Mouse (Mus musculus) liver, embryonic 15.5 days (tissue): ENCODE measurements at regions not wholly inside any gene's neighbourhood (a gene's known extent, or its start where the extent isn't known, plus 50 kb on each side); places are given as distances from the start of the nearest gene placed in this dataset.

Experiments
- ATAC-seq: fragments of 200-750 bp; cut with Nextera tagmentation; 2 replicates; pipeline ENCODE4 v1.8.0; 2017; ENCODE audit warnings: moderate number of reproducible peaks, mild to moderate bottlenecking, moderate library complexity; ENCODE audit not compliant: insufficient read depth
- H3K27ac ChIP-seq: fragments of 300-500 bp; sonication (generic); replicated peaks from 2 replicates; pipeline ENCODE4 v1.5.1; 2015; ENCODE audit warnings: mild to moderate bottlenecking, inconsistent platforms
- H3K27me3 ChIP-seq: fragments of 300-500 bp; sonication (generic); 2 replicates; pipeline ENCODE4 v1.6.1; 2015; ENCODE audit warnings: mild to moderate bottlenecking, inconsistent platforms
- H3K36me3 ChIP-seq: fragments of 300-500 bp; sonication (generic); replicated peaks from 2 replicates; pipeline ENCODE4 v1.6.1; 2015; ENCODE audit warnings: moderate library complexity, mild to moderate bottlenecking, inconsistent platforms
- H3K4me1 ChIP-seq: fragments of 300-500 bp; sonication (generic); replicated peaks from 2 replicates; pipeline ENCODE4 v1.6.1; 2015; ENCODE audit warnings: inconsistent platforms
- H3K4me2 ChIP-seq: fragments of 300-500 bp; sonication (generic); 2 replicates; pipeline ENCODE4 v1.6.1; 2015; ENCODE audit warnings: moderate library complexity, mild to moderate bottlenecking, inconsistent platforms
- H3K4me3 ChIP-seq: fragments of 300-500 bp; sonication (generic); replicated peaks from 2 replicates; pipeline ENCODE4 v1.5.1; 2015; ENCODE audit warnings: mild to moderate bottlenecking, inconsistent platforms
- H3K9ac ChIP-seq: fragments of 300-500 bp; sonication (generic); 2 replicates; pipeline ENCODE4 v1.6.1; 2015; ENCODE audit warnings: moderate library complexity, mild to moderate bottlenecking, inconsistent platforms
- H3K9me3 ChIP-seq: fragments of 300-500 bp; sonication (generic); replicated peaks from 2 replicates; pipeline ENCODE4 v1.6.1; 2016; ENCODE audit warnings: inconsistent platforms
- WGBS: fragments of 180-500 bp; shearing (Covaris S2); methylation state at CpG from one replicate; pipeline ENCODE4 v1.1.7; 2015; ENCODE audit warnings: mixed read lengths; ENCODE audit not compliant: insufficient replicate concordance; 5-methylcytosine and 5-hydroxymethylcytosine counted together

- Histone ChIP-seq H3K4me2 (no peak overlapping the region), H3K9me3 (no peaks in the 10 kb centered on the region), H3K36me3 (no peaks in the 10 kb centered on the region), H3K9ac (no peak overlapping the region), H3K4me1 (no peaks in the 10 kb centered on the region), H3K27me3 (no peaks in the 10 kb centered on the region), H3K27ac (no peak overlapping the region), H3K4me3 (no peak overlapping the region)
- 56% methylated on average over 8 of the region's 8 CpGs for WGBS
- no peak for ATAC-seq
Measured at GRCm38 (mm10) chr5:119023947-119024346, 463.5 kb downstream of the Med13l start.

DNA sequence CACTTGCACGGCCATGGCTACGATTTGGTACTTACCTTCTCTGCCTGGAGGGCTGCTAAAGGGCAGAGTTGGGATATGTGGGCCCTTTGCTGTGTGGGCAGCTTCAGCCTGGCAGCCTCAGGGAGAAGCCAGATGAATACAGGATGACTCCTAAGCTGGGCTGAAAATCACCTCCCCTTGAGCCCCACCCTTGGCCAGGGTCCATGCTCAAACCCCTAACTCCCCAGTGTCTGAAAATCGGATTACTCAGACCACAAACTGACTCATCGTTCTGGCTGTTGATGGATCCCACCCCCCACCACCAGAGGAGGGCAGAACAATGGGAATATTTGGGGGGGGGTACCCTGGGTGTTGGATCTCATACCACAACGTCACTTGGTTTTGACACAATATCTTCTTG lies 471.6 kb downstream of the Med13l start:
- H3K4me1 ChIP-seq, result no peaks in the 10 kb centered on the region
- H3K9me3 ChIP-seq, result no peaks in the 10 kb centered on the region
- H3K4me3 ChIP-seq, result no peak overlapping the region
- ATAC-seq, result no peak
- H3K27ac ChIP-seq, result no peak overlapping the region
- no peaks in the 10 kb centered on the region for H3K27me3 ChIP-seq
- H3K4me2 ChIP-seq, result no peak overlapping the region
- H3K9ac ChIP-seq, result no peak overlapping the region
- 57% methylated on average over 5 of the region's 5 CpGs for WGBS
- H3K36me3 ChIP-seq, result no peaks in the 10 kb centered on the region

GRCm38 (mm10) chr5:119044548-119044947 lies 484.1 kb downstream of the Med13l start:
- Histone ChIP-seq H3K36me3 (no peaks in the 10 kb centered on the region), H3K9me3 (no peaks in the 10 kb centered on the region), H3K9ac (no peak overlapping the region), H3K4me1 (no peaks in the 10 kb centered on the region), H3K27me3 (no peaks in the 10 kb centered on the region), H3K4me2 (no peak overlapping the region), H3K4me3 (no peak overlapping the region), H3K27ac (no peak overlapping the region)
- 71% methylated on average over 10 of the region's 10 CpGs for WGBS
- no peak for ATAC-seq

DNA sequence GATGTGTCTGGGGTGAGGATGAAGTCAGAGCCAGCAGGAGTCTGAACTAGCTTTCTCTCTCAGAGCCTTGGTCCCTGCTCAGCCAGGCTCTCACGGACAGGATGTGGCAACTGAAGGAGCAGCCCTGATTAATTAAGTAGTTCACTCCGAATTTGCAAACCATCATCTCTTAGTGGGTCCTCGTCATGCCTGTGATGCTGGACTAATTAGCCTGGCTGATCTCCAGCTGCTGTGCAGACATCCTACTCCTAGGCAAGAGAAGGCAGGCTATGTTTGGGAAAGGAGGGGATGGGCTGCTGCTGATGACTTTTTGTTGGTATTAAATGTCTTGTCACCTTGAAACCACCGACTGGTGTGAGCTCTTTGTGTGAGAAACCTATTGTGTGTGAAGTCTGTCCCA lies 487.1 kb downstream of the Med13l start:
- H3K9me3 ChIP-seq, result no peaks in the 10 kb centered on the region
- no peak overlapping the region for H3K4me3 ChIP-seq
- no peak overlapping the region for H3K9ac ChIP-seq
- H3K27ac ChIP-seq, result no peak overlapping the region
- no peaks in the 10 kb centered on the region for H3K4me1 ChIP-seq
- 41% methylated on average over 4 of the region's 4 CpGs for whole genome bisulfite sequencing
- H3K27me3 ChIP-seq, result no peaks in the 10 kb centered on the region
- no peak for ATAC-seq
- no peaks in the 10 kb centered on the region for H3K36me3 ChIP-seq
- no peak overlapping the region for H3K4me2 ChIP-seq

GRCm38 (mm10) chr5:119052354-119052996 lies 492.0 kb downstream of the Med13l start:
- no peaks in the 10 kb centered on the region for H3K27me3 ChIP-seq
- no peaks in the 10 kb centered on the region for H3K4me1 ChIP-seq
- no peak overlapping the region for H3K4me2 ChIP-seq
- no peaks in the 10 kb centered on the region for H3K9me3 ChIP-seq
- no peak overlapping the region for H3K9ac ChIP-seq
- no peak for ATAC-seq
- H3K36me3 ChIP-seq, result no peaks in the 10 kb centered on the region
- 15% methylated on average over 11 of the region's 11 CpGs for WGBS
- H3K4me3 ChIP-seq, result no peak overlapping the region
- H3K27ac ChIP-seq, result no peak overlapping the region

DNA sequence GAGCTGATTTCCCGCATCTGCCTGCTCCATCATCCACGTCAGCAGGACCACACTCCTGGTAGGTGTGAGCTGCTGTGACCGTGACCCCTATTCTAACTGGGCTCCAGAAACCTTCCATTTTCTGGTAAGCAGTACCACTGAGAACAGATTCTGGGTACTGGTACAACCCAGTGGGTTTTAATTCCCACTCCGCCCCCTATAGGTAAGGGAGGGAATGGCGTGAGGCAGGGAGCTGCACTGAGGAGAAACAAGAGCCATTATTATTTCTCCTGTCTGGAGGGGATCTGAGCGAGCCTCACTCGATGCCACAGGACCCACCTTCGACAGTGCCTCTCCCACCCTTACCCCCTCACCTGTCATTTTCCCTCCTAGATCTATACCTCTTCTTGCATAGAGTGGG lies 493.3 kb downstream of the Med13l start:
- H3K9ac ChIP-seq, result no peak overlapping the region
- no peaks in the 10 kb centered on the region for H3K27me3 ChIP-seq
- H3K4me3 ChIP-seq, result no peak overlapping the region
- H3K4me1 ChIP-seq, result no peaks in the 10 kb centered on the region
- H3K4me2 ChIP-seq, result no peak overlapping the region
- no peaks in the 10 kb centered on the region for H3K9me3 ChIP-seq
- ATAC-seq, result no peak
- H3K36me3 ChIP-seq, result no peaks in the 10 kb centered on the region
- WGBS, result 72% methylated on average over 8 of the region's 8 CpGs
- no peak overlapping the region for H3K27ac ChIP-seq

- 47% methylated on average over 6 of the region's 6 CpGs for WGBS
- Histone ChIP-seq H3K36me3 (no peaks in the 10 kb centered on the region), H3K9ac (no peak overlapping the region), H3K27me3 (no peaks in the 10 kb centered on the region), H3K27ac (no peak overlapping the region), H3K4me1 (no peaks in the 10 kb centered on the region), H3K9me3 (no peaks in the 10 kb centered on the region), H3K4me3 (no peak overlapping the region), H3K4me2 (no peak overlapping the region)
- no peak for ATAC-seq
Measured at GRCm38 (mm10) chr5:119054393-119054792, 493.9 kb downstream of the Med13l start.

DNA sequence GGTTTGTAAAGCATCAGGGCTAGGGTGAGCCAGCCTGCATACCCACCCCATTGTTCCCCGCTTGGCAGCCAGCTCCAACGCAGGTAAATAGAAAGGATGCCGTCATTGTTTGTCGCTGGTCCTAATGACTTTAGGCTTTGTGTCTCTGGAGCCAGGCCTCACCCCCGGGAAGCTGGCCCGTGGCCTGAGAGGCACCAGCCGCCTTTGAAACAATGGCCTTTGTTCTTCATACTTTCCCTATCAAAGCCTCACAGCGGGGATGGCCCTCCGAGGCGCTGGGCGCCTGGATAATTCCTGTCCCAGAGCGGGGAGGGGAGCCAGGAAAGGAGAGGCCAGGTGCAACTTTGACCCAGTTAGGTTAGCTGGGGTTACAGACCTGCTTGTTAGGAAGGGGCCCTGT lies 495.0 kb downstream of the Med13l start:
- Histone ChIP-seq H3K27me3 (no peaks in the 10 kb centered on the region), H3K4me2 (no peak overlapping the region), H3K9me3 (no peaks in the 10 kb centered on the region), H3K27ac (no peak overlapping the region), H3K4me1 (no peaks in the 10 kb centered on the region), H3K9ac (no peak overlapping the region), H3K4me3 (no peak overlapping the region), H3K36me3 (no peaks in the 10 kb centered on the region)
- 23% methylated on average over 12 of the region's 12 CpGs for WGBS
- ATAC-seq, result no peak

DNA sequence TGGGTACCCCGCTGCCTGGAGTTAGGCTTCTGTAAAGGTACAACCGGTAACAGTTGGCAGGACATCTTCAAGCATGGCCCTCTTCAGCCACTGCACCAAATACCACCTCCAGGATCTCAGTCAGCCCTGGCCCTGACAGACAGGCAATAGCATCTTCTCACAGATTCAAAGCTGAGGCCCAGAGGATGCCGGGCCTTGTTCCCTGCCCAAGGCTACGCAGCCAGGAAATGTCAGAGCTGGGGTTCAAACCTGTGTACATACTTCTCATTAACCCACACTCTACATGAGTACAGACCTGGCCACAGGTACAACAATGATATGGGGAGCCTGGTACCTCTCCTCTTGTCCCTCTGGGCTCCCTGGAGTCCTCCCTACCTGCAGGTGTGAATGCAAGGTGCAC lies 497.3 kb downstream of the Med13l start:
- H3K27ac ChIP-seq, result no peak overlapping the region
- H3K9ac ChIP-seq, result no peak overlapping the region
- H3K4me2 ChIP-seq, result no peak overlapping the region
- no peaks in the 10 kb centered on the region for H3K9me3 ChIP-seq
- WGBS, result 64% methylated on average over 4 of the region's 4 CpGs
- H3K27me3 ChIP-seq, result no peaks in the 10 kb centered on the region
- H3K4me1 ChIP-seq, result no peaks in the 10 kb centered on the region
- H3K4me3 ChIP-seq, result no peak overlapping the region
- H3K36me3 ChIP-seq, result no peaks in the 10 kb centered on the region
- ATAC-seq, result no peak

GRCm38 (mm10) chr5:119058231-119058851 lies 497.9 kb downstream of the Med13l start:
- no peaks in the 10 kb centered on the region for H3K4me1 ChIP-seq
- no peak overlapping the region for H3K9ac ChIP-seq
- no peak overlapping the region for H3K4me2 ChIP-seq
- no peaks in the 10 kb centered on the region for H3K36me3 ChIP-seq
- ATAC-seq, result no peak
- H3K9me3 ChIP-seq, result no peaks in the 10 kb centered on the region
- H3K27ac ChIP-seq, result no peak overlapping the region
- 27% methylated on average over 10 of the region's 10 CpGs for WGBS
- H3K4me3 ChIP-seq, result no peak overlapping the region
- H3K27me3 ChIP-seq, result no peaks in the 10 kb centered on the region

GRCm38 (mm10) chr5:119059223-119059622 lies 498.7 kb downstream of the Med13l start:
- no peak overlapping the region for H3K4me3 ChIP-seq
- no peak overlapping the region for H3K27ac ChIP-seq
- no peaks in the 10 kb centered on the region for H3K4me1 ChIP-seq
- no peaks in the 10 kb centered on the region for H3K9me3 ChIP-seq
- no peak overlapping the region for H3K4me2 ChIP-seq
- H3K36me3 ChIP-seq, result no peaks in the 10 kb centered on the region
- ATAC-seq, result no peak
- H3K9ac ChIP-seq, result no peak overlapping the region
- no peaks in the 10 kb centered on the region for H3K27me3 ChIP-seq
- WGBS, result 62% methylated on average over 2 of the region's 2 CpGs

- H3K4me3 ChIP-seq, result no peak overlapping the region
- no peaks in the 10 kb centered on the region for H3K36me3 ChIP-seq
- no peaks in the 10 kb centered on the region for H3K4me1 ChIP-seq
- no peak overlapping the region for H3K27ac ChIP-seq
- 59% methylated on average over 4 of the region's 4 CpGs for WGBS
- ATAC-seq, result no peak
- H3K9ac ChIP-seq, result no peak overlapping the region
- no peak overlapping the region for H3K4me2 ChIP-seq
- H3K27me3 ChIP-seq, result no peaks in the 10 kb centered on the region
- no peaks in the 10 kb centered on the region for H3K9me3 ChIP-seq
Measured at GRCm38 (mm10) chr5:119060886-119061285, 500.4 kb downstream of the Med13l start.
